Mouse (Mus musculus) small intestine, adult 2 months (tissue): ENCODE measurements around the gene Tec.

ENCODE experiments used
- CTCF ChIP-seq: fragments of 200-500 bp; IDR thresholded peaks from 2 replicates; pipeline ENCODE4 v1.5.1; 2012; ENCODE audit warnings: low read depth, mild to moderate bottlenecking, control low read depth, inconsistent platforms, low read length, moderate library complexity, mixed read lengths; ENCODE audit not compliant: insufficient replicate concordance, insufficient read length; ENCODE audit errors: extremely low read depth
- POLR2A ChIP-seq: fragments of 200-500 bp; IDR thresholded peaks from 2 replicates; pipeline ENCODE4 v1.6.1; 2012; ENCODE audit warnings: low read depth, mild to moderate bottlenecking, control low read depth, inconsistent platforms, low read length, moderate library complexity

DNA sequence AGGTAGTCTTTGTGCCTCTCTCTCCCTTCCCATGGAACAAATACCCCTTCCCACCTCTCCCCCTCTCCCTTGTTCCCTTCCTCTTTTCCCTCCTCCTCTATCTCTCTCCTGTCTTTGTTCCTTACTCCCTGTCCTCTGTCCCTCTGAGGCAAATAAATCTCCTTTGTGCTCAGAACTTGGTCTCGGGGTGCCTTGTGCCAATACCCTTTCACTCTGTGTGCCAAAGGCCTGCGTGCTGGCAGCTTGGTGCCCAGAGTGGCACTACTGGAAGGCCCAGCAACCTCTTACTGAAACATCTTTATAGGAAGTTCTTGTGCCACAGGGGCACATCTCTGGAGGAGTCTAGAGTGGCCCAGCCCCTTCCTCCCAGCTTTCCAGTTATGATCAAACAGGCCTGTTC lies 91.7 kb downstream of the Tec start:
- no peak for TF ChIP-seq POLR2A
- no peak for TF ChIP-seq CTCF
